Mouse (Mus musculus): ENCODE results near the gene Uck2. TPM values are rescaled to one million over a fixed set of nuclear protein-coding genes. Genes with fewer than 3 reads are reported as not detected.

Gene Uck2
- polyA plus RNA-seq, 1 experiment from 2014 or later = 86.3 TPM

DNA sequence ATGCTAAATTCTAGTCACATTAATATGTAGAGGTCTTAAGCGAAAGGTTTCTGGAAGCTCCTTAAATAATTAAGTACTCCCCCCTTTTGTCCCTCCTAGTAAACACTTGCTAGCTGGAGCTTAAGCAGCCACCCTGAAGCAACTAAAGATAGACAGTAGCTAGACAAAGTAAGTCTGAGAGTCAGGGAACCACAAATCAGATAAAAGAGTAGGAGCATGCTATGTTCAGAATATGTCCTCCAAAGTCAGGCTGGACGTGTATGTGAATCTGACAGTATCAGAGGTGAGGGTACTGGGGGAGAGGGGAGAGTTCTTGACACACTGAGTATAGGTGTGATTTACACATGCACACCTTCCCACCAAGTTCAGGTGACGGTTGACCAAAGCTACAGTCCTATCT lies 43.6 kb downstream of the Uck2 start:
- 78% methylated on average over 3 of the region's 3 CpGs for WGBS
- no peak overlapping the region for H3K4me3 ChIP-seq (ENCODE audit: low read depth, low read length)
- no peak overlapping the region for H3K27ac ChIP-seq (ENCODE audit: low read length)
- peaks cover 21% of the 10 kb centered on the region for H3K4me1 ChIP-seq (ENCODE audit: control insufficient read depth, insufficient read depth, low read length)
- no peaks in the 10 kb centered on the region for H3K27me3 ChIP-seq (ENCODE audit: control insufficient read depth, insufficient read depth, low read length)
- no peaks in the 10 kb centered on the region for H3K36me3 ChIP-seq (ENCODE audit: control insufficient read depth, insufficient read depth, low read length)
- no peak for ATAC-seq (ENCODE audit: insufficient number of reproducible peaks, insufficient read depth, low FRiP score, low read depth)
- no peak overlapping the region for H3K4me2 ChIP-seq (replicated peaks; ENCODE audit: low read depth, low read length)
- H3K9me3 ChIP-seq (ENCODE audit: control insufficient read depth, low read depth, low read length) = no peaks in the 10 kb centered on the region
- no peak overlapping the region for H3K9ac ChIP-seq (replicated peaks; ENCODE audit: low read depth, low read length)

DNA sequence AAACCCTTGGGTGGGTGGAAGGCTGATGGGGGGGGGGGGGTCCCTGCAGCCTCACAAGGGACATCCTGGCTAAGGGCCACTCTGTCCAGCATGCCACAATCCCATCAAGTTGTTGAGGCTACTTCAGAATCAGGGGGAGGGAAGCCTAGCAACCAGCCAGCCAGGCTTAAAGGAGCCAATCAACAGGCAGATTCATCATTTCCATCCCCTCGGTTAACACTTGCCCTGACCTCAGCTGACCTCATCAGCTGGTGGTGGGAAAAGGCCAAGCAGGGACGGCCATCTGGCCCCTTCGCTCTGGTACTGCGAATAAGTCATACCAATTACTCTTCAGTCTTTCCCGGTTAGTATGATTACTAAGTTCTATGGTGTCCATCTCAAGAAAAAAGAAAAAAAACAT lies 44.8 kb downstream of the Uck2 start:
- Histone ChIP-seq H3K4me3 (ENCODE audit: low read depth, low read length) (no peak overlapping the region), H3K4me2 (replicated peaks; ENCODE audit: low read depth, low read length) (no peak overlapping the region), H3K36me3 (ENCODE audit: control insufficient read depth, insufficient read depth, low read length) (no peaks in the 10 kb centered on the region; the same call in 1 of the 2 replicates), H3K27ac (ENCODE audit: low read length) (no peak overlapping the region), H3K9ac (replicated peaks; ENCODE audit: low read depth, low read length) (no peak overlapping the region), H3K27me3 (ENCODE audit: control insufficient read depth, insufficient read depth, low read length) (no peaks in the 10 kb centered on the region), H3K9me3 (ENCODE audit: control insufficient read depth, low read depth, low read length) (no peaks in the 10 kb centered on the region), H3K4me1 (ENCODE audit: control insufficient read depth, insufficient read depth, low read length) (peaks cover 17% of the 10 kb centered on the region)
- ATAC-seq (ENCODE audit: insufficient number of reproducible peaks, insufficient read depth, low FRiP score, low read depth) = no peak
- 34% methylated on average over 5 of the region's 5 CpGs for WGBS

DNA sequence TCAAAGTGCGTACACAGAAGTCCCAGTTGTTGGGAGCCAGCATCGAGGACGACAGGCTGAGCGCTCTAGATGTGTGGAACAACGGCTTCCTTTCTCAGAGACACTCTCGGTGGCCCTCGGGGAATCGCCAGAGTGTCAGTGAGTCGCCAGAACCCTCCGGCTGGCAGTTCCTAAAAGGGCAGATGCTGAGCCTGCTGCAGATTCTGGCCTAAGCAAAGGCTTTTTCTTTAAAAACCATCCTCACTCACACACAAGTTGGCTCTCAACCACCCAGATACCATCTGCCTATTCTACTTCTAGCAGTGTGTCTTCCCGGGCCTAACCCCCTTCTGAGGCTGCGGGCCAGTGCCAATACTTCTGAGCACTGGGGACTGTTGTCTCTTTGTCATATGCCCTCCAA lies 45.2 kb downstream of the Uck2 start:
- H3K4me3 ChIP-seq (ENCODE audit: low read depth, low read length) = no peak overlapping the region
- H3K9ac ChIP-seq (replicated peaks; ENCODE audit: low read depth, low read length) = no peak overlapping the region
- H3K27me3 ChIP-seq (ENCODE audit: control insufficient read depth, insufficient read depth, low read length) = no peaks in the 10 kb centered on the region
- no peak overlapping the region for H3K4me2 ChIP-seq (replicated peaks; ENCODE audit: low read depth, low read length)
- H3K36me3 ChIP-seq (ENCODE audit: control insufficient read depth, insufficient read depth, low read length) = no peaks in the 10 kb centered on the region; the same call in 1 of the 2 replicates
- 65% methylated on average over 12 of the region's 12 CpGs for WGBS
- H3K27ac ChIP-seq (ENCODE audit: low read length) = no peak overlapping the region
- ATAC-seq (ENCODE audit: insufficient number of reproducible peaks, insufficient read depth, low FRiP score, low read depth) = no peak
- H3K4me1 ChIP-seq (ENCODE audit: control insufficient read depth, insufficient read depth, low read length) = peaks cover 13% of the 10 kb centered on the region
- no peaks in the 10 kb centered on the region for H3K9me3 ChIP-seq (ENCODE audit: control insufficient read depth, low read depth, low read length)

DNA sequence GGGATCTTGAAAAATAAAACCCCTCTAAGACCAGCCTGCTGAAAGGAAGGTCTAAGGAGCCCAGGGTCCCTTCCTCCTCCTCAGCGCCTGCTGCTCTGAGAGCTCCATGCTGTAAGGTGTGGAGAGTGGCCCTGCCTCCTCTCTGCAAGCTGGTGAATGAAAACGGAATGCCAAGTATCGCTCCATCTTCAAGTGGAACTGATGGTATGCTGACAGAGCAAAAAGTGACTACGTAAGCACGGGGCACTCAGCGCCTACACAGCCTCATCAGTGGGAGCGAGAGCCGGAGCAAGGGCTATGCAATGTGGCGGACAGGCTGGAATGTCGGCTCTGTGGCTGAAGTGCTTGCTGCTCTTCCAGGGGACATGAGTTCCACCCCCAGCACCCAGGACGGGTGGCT lies 47.3 kb downstream of the Uck2 start:
- H3K27me3 ChIP-seq (ENCODE audit: control insufficient read depth, insufficient read depth, low read length) = no peaks in the 10 kb centered on the region
- no peak for ATAC-seq (ENCODE audit: insufficient number of reproducible peaks, insufficient read depth, low FRiP score, low read depth)
- peaks cover 6% of the 10 kb centered on the region; the same call in 1 of the 2 replicates for H3K36me3 ChIP-seq (ENCODE audit: control insufficient read depth, insufficient read depth, low read length)
- H3K27ac ChIP-seq (ENCODE audit: low read length) = no peak overlapping the region
- H3K9me3 ChIP-seq (ENCODE audit: control insufficient read depth, low read depth, low read length) = no peaks in the 10 kb centered on the region
- no peak overlapping the region for H3K9ac ChIP-seq (replicated peaks; ENCODE audit: low read depth, low read length)
- peaks cover 5% of the 10 kb centered on the region for H3K4me1 ChIP-seq (ENCODE audit: control insufficient read depth, insufficient read depth, low read length)
- H3K4me3 ChIP-seq (ENCODE audit: low read depth, low read length) = no peak overlapping the region
- WGBS = 72% methylated on average over 10 of the region's 11 CpGs
- H3K4me2 ChIP-seq (replicated peaks; ENCODE audit: low read depth, low read length) = no peak overlapping the region

DNA sequence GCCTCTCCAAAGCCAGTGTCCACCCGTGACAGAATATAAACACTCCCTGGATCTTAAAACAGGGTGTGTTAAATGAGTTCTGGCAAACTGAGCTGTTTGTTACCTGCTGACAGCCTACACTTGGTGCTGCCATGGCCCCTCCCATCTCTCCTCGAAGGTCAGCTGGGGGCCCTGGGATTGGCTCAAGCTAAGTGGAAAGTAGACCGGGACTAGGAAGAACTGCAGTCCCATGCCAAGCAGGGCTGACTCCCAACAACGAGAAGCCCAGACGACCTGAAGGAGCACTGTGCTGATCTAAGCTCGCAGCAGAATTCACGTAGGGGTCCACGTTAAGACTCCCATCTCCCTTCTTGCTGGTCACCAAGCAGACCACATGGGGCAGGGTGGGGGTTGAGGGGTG lies 48.3 kb downstream of the Uck2 start:
- 51% methylated on average over 8 of the region's 8 CpGs for WGBS

DNA sequence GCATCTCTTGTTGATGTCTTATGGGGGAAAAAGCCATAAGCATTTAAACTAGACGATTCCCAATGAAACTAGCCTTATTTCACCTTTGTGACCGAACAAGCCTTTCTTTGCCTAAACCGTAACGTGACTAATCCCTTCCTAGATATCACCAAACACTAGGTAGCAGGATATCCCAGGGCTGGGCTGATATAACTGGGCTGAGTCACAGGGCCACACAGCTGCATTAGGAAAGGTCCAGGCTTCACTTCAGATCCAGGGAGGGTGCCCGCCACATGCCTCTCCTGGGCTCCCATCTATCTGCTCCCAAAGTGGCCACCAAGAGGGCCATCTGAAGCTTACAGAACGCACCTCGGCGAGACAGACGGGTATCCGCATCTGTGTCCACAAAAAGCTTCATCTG lies 50.8 kb downstream of the Uck2 start:
- Histone ChIP-seq H3K4me3 (ENCODE audit: low read depth, low read length) (no peak overlapping the region), H3K4me1 (ENCODE audit: control insufficient read depth, insufficient read depth, low read length) (no peaks in the 10 kb centered on the region), H3K4me2 (replicated peaks; ENCODE audit: low read depth, low read length) (no peak overlapping the region), H3K9me3 (ENCODE audit: control insufficient read depth, low read depth, low read length) (no peaks in the 10 kb centered on the region), H3K36me3 (ENCODE audit: control insufficient read depth, insufficient read depth, low read length) (peaks cover 13% of the 10 kb centered on the region), H3K27ac (ENCODE audit: low read length) (no peak overlapping the region), H3K27me3 (ENCODE audit: control insufficient read depth, insufficient read depth, low read length) (no peaks in the 10 kb centered on the region), H3K9ac (replicated peaks; ENCODE audit: low read depth, low read length) (no peak overlapping the region)
- 92% methylated on average over 10 of the region's 10 CpGs for WGBS
- ATAC-seq (ENCODE audit: insufficient number of reproducible peaks, insufficient read depth, low FRiP score, low read depth) = no peak

More for the DNA sequence above, 48.3 kb downstream of the Uck2 start:
- H3K4me3 ChIP-seq (ENCODE audit: low read depth, low read length) = no peak overlapping the region
- no peaks in the 10 kb centered on the region; the same call in 1 of the 2 replicates for H3K4me1 ChIP-seq (ENCODE audit: control insufficient read depth, insufficient read depth, low read length)
- H3K4me2 ChIP-seq (replicated peaks; ENCODE audit: low read depth, low read length) = no peak overlapping the region
- no peaks in the 10 kb centered on the region for H3K9me3 ChIP-seq (ENCODE audit: control insufficient read depth, low read depth, low read length)
- H3K27ac ChIP-seq (ENCODE audit: low read length) = no peak overlapping the region
- H3K9ac ChIP-seq (replicated peaks; ENCODE audit: low read depth, low read length) = no peak overlapping the region
- H3K27me3 ChIP-seq (ENCODE audit: control insufficient read depth, insufficient read depth, low read length) = no peaks in the 10 kb centered on the region
- no peak; the same call in 1 of the 2 replicates for ATAC-seq (ENCODE audit: insufficient number of reproducible peaks, insufficient read depth, low FRiP score, low read depth)
- H3K36me3 ChIP-seq (ENCODE audit: control insufficient read depth, insufficient read depth, low read length) = peaks cover 10% of the 10 kb centered on the region

DNA sequence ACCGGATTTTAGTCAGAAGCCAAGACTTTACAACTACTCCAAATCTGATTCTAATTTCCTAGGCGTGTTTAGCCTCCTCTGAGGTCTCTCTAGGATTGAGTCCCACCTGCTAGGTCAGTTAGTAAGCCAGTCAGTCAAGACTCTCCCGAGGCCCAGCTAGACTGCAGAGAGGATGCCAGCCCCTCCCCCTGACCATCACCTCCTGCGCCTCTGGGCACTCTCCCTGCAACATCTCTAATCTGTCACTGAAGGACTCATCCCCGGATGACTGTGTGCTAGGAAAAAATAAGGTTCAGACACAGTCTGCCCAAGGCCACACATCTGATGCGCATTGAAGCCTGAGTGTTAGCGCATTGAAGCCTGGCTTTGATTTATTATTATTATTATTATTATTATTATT lies 52.2 kb downstream of the Uck2 start:
- Histone ChIP-seq H3K27me3 (ENCODE audit: control insufficient read depth, insufficient read depth, low read length) (no peaks in the 10 kb centered on the region), H3K27ac (ENCODE audit: low read length) (no peak overlapping the region), H3K9ac (replicated peaks; ENCODE audit: low read depth, low read length) (no peak overlapping the region), H3K9me3 (ENCODE audit: control insufficient read depth, low read depth, low read length) (no peaks in the 10 kb centered on the region), H3K36me3 (ENCODE audit: control insufficient read depth, insufficient read depth, low read length) (peaks cover 24% of the 10 kb centered on the region), H3K4me3 (ENCODE audit: low read depth, low read length) (no peak overlapping the region), H3K4me1 (ENCODE audit: control insufficient read depth, insufficient read depth, low read length) (no peaks in the 10 kb centered on the region), H3K4me2 (replicated peaks; ENCODE audit: low read depth, low read length) (no peak overlapping the region)
- no peak for ATAC-seq (ENCODE audit: insufficient number of reproducible peaks, insufficient read depth, low FRiP score, low read depth)
- 84% methylated on average over 7 of the region's 7 CpGs for WGBS

DNA sequence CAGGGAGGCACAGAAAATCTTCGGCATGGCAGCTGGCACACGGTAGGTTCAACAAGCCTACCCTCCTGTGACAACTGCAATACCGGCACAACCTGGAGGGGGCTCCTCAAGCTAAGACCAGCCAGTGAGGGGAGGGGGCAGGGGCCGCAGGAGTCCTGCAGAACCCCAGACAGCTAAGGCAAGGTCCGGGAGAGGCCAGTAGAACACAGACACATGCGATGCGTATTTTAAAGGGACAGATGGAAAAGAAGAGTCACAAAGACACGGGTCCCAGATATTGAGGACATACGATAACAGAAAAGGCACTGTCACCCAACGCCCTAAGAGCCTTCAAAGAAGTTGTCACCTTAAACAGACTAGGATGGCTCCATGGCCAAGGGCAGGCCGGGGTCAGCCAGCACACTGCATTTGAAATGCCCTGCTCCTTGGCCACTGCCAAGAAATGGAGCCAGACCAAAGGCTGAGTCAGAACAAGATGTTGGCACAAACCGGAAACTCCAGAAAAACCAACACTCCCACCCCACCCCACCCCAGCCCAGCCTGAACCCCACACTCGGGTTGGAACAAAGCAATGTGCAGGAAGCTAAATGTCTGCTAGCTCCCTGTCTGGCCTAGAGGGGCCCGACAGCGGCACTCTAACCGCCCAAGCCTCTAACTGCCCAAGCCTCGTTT lies 53.4 kb downstream of the Uck2 start:
- H3K4me3 ChIP-seq (ENCODE audit: low read depth, low read length) = no peak overlapping the region
- no peaks in the 10 kb centered on the region for H3K4me1 ChIP-seq (ENCODE audit: control insufficient read depth, insufficient read depth, low read length)
- no peak overlapping the region for H3K9ac ChIP-seq (replicated peaks; ENCODE audit: low read depth, low read length)
- H3K4me2 ChIP-seq (replicated peaks; ENCODE audit: low read depth, low read length) = no peak overlapping the region
- peaks cover 30% of the 10 kb centered on the region for H3K36me3 ChIP-seq (ENCODE audit: control insufficient read depth, insufficient read depth, low read length)
- ATAC-seq (ENCODE audit: insufficient number of reproducible peaks, insufficient read depth, low FRiP score, low read depth) = no peak
- 76% methylated on average over 17 of the region's 17 CpGs for WGBS
- H3K27me3 ChIP-seq (ENCODE audit: control insufficient read depth, insufficient read depth, low read length) = no peaks in the 10 kb centered on the region
- H3K27ac ChIP-seq (ENCODE audit: low read length) = no peak overlapping the region
- no peaks in the 10 kb centered on the region for H3K9me3 ChIP-seq (ENCODE audit: control insufficient read depth, low read depth, low read length)

Data from stomach, embryonic 14.5 days (tissue).